Mouse (Mus musculus): ENCODE data around the gene Ncor1. TPM values are rescaled to one million over a fixed set of nuclear protein-coding genes. Genes with fewer than 3 reads are reported as not detected.
A peak's percentile ranks its signal among the peaks of the same experiment; 100 is the strongest.

Ncor1 gene
- polyA plus RNA-seq, 1 experiment from 2014 or later: 156 TPM

DNA sequence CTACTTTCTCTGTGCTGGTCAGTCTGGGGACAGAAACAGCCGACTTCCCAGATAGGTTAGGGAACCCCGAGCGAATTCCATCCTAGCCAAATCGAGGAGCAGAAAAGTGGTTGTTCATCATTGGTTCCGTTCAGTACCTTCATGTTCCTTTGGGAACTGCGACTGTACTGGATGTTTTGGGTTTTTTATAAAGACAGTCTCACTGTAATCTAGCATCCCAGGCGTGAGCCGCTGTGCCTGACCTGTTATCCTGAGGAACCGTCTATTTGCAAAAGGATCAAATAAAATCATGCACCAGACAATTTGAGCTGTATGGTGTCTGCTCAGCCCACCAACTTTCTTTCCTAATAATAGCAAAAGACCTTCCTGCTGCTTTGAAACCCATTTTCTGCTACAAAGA lies 439 bp upstream of the Ncor1 start:
- no peaks in the 10 kb centered on the region for H3K27me3 ChIP-seq
- no peak for TF ChIP-seq CTCF (IDR thresholded peaks at IDR 0.05)
- ATAC-seq (no peak), DNase-seq (ENCODE audit: low read depth, low spot score) (no peak)
- ChIA-PET CTCF (no interaction called here), POLR2A (interaction anchor here (0.6 to 1.3 kb wide), 3 partner anchors 24 to 144 kb away, joined by 3 read pairs; no protein-coding TSS in a partner anchor)
- in situ Hi-C loops (cut with MboI; ENCODE audit: low pct_unique_long_range_greater_than_20kb): no loop called here

DNA sequence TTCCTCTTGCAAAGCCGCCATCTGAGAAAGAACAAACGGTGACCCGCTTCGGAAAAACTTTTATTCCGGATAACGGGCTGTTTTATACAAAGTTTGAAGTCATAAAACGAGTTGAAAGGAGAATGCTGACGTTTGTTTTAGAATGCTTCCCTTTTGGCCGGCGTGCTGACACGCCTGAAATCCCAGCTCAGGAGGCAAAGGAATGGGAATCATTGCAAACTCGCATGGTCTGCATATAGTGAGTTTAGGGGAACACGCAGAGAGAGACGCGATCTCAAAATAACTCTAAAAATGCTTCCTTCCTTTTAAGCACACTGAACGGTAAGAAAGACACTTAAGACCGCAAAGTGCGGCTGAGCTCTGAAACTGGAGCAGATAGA lies 460 bp downstream of the Ncor1 start:
- H3K27me3 ChIP-seq: no peaks in the 10 kb centered on the region
- TF ChIP-seq CTCF (IDR thresholded peaks at IDR 0.05): no peak
- no peak for DNase-seq (ENCODE audit: low read depth, low spot score)
- in situ Hi-C loops (cut with MboI; ENCODE audit: low pct_unique_long_range_greater_than_20kb): no loop called here
- ChIA-PET CTCF (no interaction called here), POLR2A (interaction anchor here (0.8 to 1.8 kb wide), 2 partner anchors 13 to 81 kb away, joined by 3 to 5 read pairs; partner anchors contain the start of gene Cenpv)
- no peak for ATAC-seq

- H3K27me3 ChIP-seq: no peaks in the 10 kb centered on the region
- DNase-seq (ENCODE audit: low read depth, low spot score): no peak
- CTCF ChIA-PET: no interaction called here
- POLR2A ChIA-PET: interaction anchor here (0.6 to 1.8 kb wide), 3 partner anchors 82 to 96 kb away, joined by 4 to 5 read pairs (median 4); partner anchors contain the start of gene Cenpv
- TF ChIP-seq CTCF (IDR thresholded peaks at IDR 0.05): no peak
- ATAC-seq: peak; percentile 93
- in situ Hi-C loops (cut with MboI; ENCODE audit: low pct_unique_long_range_greater_than_20kb): no loop called here
Measured at GRCm38 (mm10) chr11:62457241-62457890, 975 bp downstream of the Ncor1 start.

DNA sequence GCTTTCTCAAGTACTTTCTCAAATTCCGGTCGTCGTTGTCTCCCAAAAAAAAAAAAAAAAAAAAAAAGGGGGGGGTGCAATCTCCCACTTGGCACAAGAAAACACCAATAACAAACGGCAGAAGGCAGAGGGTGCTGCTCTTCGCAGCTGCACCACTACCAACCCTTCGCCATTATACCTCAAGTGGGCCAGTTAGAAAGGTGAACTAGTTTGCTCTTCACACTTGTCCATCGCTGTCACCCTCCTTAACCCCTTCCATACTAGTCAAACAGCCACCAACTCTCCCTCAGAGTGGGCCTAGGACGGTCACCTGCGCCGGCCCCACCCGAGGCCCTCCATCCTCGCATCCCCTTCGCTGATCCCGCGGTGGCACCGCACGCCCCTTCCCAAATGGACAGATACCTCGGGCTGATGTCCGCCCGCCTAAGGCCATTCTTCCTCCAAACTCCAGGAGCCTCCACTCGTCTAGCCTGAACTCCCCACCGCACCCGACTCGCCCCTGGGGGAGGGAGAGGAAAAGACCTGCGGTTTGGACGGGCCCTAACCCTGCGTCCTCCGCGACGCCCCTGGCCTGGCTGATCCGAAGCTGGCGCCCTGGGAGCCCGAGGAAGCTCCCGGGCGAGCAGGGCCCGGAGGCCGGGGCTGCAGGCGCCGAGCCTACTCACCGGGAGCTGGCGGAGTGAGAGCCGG lies 1.7 kb downstream of the Ncor1 start:
- no peaks in the 10 kb centered on the region for H3K27me3 ChIP-seq
- no peak for TF ChIP-seq CTCF (IDR thresholded peaks at IDR 0.05)
- ATAC-seq (peak; percentile 18), DNase-seq (ENCODE audit: low read depth, low spot score) (no peak)
- ChIA-PET CTCF (no interaction called here), POLR2A (interaction anchor here (0.6 to 1.8 kb wide), 4 partner anchors 83 to 146 kb away, joined by 3 to 5 read pairs (median 4); partner anchors contain the start of gene Cenpv)
- in situ Hi-C loops (cut with MboI; ENCODE audit: low pct_unique_long_range_greater_than_20kb): no loop called here

- ChIA-PET CTCF (interaction anchor here (0.7 to 1.3 kb wide), 2 partner anchors 10 to 19 kb away, joined by 3 to 4 read pairs; no protein-coding TSS in a partner anchor), POLR2A (interaction anchor here (1.1 to 1.3 kb wide), 2 partner anchors 97 to 146 kb away, joined by 3 to 4 read pairs; no protein-coding TSS in a partner anchor)
- DNase-seq (ENCODE audit: low read depth, low spot score) (no peak), ATAC-seq (no peak)
- no peaks in the 10 kb centered on the region for H3K27me3 ChIP-seq
- TF ChIP-seq CTCF (IDR thresholded peaks at IDR 0.05): no peak
- in situ Hi-C loops (cut with MboI; ENCODE audit: low pct_unique_long_range_greater_than_20kb): no loop called here
Measured at GRCm38 (mm10) chr11:62456021-62456482, 2.3 kb downstream of the Ncor1 start.

- in situ Hi-C loops (cut with MboI; ENCODE audit: low pct_unique_long_range_greater_than_20kb): no loop called here
- ATAC-seq (no peak), DNase-seq (ENCODE audit: low read depth, low spot score) (no peak)
- ChIA-PET CTCF (interaction anchor here (0.7 to 1.3 kb wide), 2 partner anchors 11 to 18 kb away, joined by 3 to 4 read pairs; no protein-coding TSS in a partner anchor), POLR2A (no interaction called here)
- no peak for TF ChIP-seq CTCF (IDR thresholded peaks at IDR 0.05)
- no peaks in the 10 kb centered on the region for H3K27me3 ChIP-seq
Measured at GRCm38 (mm10) chr11:62455193-62455592, 3.1 kb downstream of the Ncor1 start.

DNA sequence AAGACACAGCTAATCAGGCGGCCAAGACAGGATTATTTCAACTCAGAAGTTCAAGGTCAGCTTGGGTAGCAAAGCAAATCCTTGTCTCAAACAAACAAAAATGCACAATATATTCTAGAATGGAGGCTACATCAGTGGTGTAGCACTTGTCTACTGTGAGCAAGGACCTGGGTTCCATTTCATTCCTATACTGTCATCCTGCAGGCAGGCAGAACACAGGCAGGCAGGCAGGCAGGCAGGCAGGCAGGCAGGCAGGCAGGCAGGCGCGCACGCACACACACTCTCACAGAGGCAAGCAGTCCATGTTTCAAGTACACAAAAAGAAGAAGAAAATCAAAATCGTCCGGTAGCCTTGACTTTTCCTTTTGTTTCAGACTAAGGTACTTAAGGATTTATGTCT lies 9.4 kb downstream of the Ncor1 start:
- no peak for DNase-seq (ENCODE audit: low read depth, low spot score)
- H3K27me3 ChIP-seq: no peaks in the 10 kb centered on the region
- in situ Hi-C loops (cut with MboI; ENCODE audit: low pct_unique_long_range_greater_than_20kb): no loop called here
- CTCF ChIA-PET: no interaction called here
- POLR2A ChIA-PET: no interaction called here
- TF ChIP-seq CTCF (IDR thresholded peaks at IDR 0.05): no peak
- no peak for ATAC-seq

DNA sequence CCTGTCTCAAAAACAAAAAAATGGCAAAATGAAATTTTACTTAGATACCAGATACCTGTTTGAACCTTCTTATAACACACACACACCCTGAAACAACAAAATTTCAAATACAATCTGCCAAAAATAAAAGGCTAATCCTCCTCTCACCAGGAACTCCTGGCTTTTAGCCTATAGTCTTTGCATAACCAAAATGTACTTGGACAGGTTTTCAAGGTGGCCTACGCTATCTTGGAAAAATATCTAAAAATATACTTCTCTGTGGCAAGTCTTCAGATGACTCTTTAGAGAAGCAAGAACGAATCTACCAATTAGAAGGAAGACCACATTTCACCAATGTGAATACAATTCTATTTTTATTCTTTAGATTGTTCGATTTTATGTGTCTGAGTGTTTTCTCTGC lies 12.5 kb downstream of the Ncor1 start:
- in situ Hi-C loops (cut with MboI; ENCODE audit: low pct_unique_long_range_greater_than_20kb): no loop called here
- no peak for TF ChIP-seq CTCF (IDR thresholded peaks at IDR 0.05)
- no peak for DNase-seq (ENCODE audit: low read depth, low spot score)
- ATAC-seq: no peak
- H3K27me3 ChIP-seq: no peaks in the 10 kb centered on the region
- POLR2A ChIA-PET: no interaction called here
- CTCF ChIA-PET: interaction anchor here (1.0 kb wide), 1 partner anchor 16 kb away, joined by 3 read pairs; no protein-coding TSS in a partner anchor

DNA sequence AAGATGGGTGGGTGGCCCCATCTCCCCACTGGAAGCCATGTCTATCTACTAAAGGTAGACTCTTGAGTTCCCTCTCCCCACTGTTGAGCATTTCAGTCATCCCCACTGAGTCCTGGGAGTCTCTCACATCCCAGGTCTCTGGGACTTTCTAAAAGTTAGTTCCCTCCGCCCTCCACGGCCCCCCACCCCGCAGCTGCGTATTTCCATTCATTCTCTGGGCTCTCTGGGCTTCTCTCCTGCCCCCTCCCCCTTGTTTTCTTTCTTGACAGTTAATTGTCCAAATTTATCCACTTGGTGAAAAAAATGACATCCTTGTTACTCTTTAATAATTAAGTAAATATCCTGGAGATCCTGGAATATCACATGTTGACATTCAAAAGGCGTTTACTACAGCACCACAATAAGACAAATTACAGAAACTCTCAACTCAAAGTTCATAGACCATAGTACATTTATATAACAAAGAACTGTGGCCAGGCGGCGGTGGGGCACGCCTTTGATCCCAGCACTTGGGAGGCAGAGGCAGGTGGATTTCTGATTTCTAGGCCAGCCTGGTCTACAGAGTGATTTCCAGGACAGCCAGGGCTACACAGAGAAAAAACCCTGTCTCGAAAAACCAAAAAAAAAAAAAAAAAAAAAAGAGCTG lies 17.5 kb downstream of the Ncor1 start:
- DNase-seq (ENCODE audit: low read depth, low spot score) (no peak), ATAC-seq (no peak)
- no peak for TF ChIP-seq CTCF (IDR thresholded peaks at IDR 0.05)
- CTCF ChIA-PET: no interaction called here
- no peaks in the 10 kb centered on the region for H3K27me3 ChIP-seq
- POLR2A ChIA-PET: no interaction called here
- in situ Hi-C loops (cut with MboI; ENCODE audit: low pct_unique_long_range_greater_than_20kb): no loop called here

- no peak for TF ChIP-seq CTCF (IDR thresholded peaks at IDR 0.05)
- no peaks in the 10 kb centered on the region for H3K27me3 ChIP-seq
- in situ Hi-C loops (cut with MboI; ENCODE audit: low pct_unique_long_range_greater_than_20kb): no loop called here
- CTCF ChIA-PET: no interaction called here
- DNase-seq (ENCODE audit: low read depth, low spot score) (no peak), ATAC-seq (no peak)
- POLR2A ChIA-PET: no interaction called here
Measured at GRCm38 (mm10) chr11:62432211-62432610, 26.1 kb downstream of the Ncor1 start.

GRCm38 (mm10) chr11:62427105-62427504 lies 31.2 kb downstream of the Ncor1 start:
- no peaks in the 10 kb centered on the region for H3K27me3 ChIP-seq
- in situ Hi-C loops (cut with MboI; ENCODE audit: low pct_unique_long_range_greater_than_20kb): no loop called here
- peak; percentile 52 for TF ChIP-seq CTCF (IDR thresholded peaks at IDR 0.05)
- CTCF ChIA-PET: no interaction called here
- DNase-seq (ENCODE audit: low read depth, low spot score): no peak
- no peak for ATAC-seq
- POLR2A ChIA-PET: no interaction called here

Data from Patski (cell line).